Mouse (Mus musculus) retina, postnatal 7 days (tissue): ENCODE measurements around the gene Slc16a7.

ENCODE experiments used
- DNase-seq: peaks from one replicate; pipeline ENCODE4 v3.0.0-alpha.2; 2012; ENCODE audit warnings: low read depth, low spot score

The Slc16a7 gene

DNA sequence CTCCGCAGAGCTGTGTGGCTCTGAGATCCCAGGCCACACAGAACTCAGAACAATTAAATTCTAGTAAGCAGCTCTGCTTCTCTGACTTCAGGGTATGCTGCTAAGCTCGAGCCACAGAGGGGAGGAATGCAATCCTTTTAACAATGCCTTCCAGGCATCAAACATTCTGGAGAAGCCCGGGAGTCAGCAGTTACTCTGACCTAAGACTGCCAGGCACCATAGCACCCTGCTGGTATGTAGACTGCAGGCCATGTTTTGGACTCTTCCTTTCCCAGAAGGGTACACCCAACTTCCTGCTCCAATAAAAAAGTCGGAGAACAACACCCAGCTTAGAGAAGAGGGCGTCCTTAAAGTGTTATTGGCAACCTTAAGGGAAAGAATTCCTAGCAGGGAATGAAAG is 205.1 kb downstream of the Slc16a7 start:
- no peak for DNase-seq

DNA sequence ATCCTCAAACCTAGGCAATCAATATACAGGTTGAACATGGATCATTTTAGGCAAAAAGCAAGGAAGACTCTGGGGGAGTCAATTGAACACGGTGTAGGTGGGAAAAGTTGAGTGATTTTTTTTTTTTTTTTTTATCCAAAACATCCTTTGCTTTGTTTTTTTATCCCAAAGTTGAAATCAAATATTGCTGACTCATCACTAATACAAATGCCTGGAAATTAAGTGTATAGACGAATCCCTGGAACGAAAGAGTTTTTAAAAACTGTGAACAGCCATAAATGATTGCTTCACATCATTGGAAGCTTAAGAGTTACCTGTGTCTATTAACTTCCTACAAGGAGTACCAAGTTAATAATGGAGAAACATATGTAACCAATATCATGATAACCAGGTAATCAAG is 206.7 kb downstream of the Slc16a7 start:
- DNase-seq = no peak

GRCm38 (mm10) chr10:125177782-125178181 is 211.5 kb downstream of the Slc16a7 start:
- no peak for DNase-seq

- DNase-seq = no peak
Observed at GRCm38 (mm10) chr10:125175013-125175650, 214.1 kb downstream of the Slc16a7 start.

GRCm38 (mm10) chr10:125171625-125172024 is 217.6 kb downstream of the Slc16a7 start:
- DNase-seq = no peak

DNA sequence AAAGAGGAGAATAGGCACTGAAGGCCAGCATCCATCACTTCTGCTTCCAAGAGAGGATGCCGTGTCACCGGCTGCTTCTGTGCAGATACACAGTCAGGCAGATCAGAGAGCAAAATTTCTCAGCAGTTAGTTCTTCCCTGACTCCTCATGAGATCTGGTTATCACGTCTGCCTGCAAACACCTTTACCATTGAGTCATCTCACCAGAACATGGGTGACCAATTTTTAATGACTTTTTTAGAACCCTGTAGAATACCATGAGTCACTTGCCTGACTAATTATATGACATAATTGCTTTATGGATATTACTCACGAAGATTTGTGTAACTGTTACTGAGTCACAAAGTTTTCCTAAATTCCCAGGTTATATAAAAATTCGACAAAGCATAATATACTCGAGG is 218.1 kb downstream of the Slc16a7 start:
- no peak for DNase-seq
